Mouse (Mus musculus): ENCODE results near the gene Hoxa5. TPM values are rescaled to one million over a fixed set of nuclear protein-coding genes. Genes with fewer than 3 reads are reported as not detected.

The Hoxa5 gene
- total RNA-seq (2017), result 9.4 and 10.6 TPM in 2 replicates

DNA sequence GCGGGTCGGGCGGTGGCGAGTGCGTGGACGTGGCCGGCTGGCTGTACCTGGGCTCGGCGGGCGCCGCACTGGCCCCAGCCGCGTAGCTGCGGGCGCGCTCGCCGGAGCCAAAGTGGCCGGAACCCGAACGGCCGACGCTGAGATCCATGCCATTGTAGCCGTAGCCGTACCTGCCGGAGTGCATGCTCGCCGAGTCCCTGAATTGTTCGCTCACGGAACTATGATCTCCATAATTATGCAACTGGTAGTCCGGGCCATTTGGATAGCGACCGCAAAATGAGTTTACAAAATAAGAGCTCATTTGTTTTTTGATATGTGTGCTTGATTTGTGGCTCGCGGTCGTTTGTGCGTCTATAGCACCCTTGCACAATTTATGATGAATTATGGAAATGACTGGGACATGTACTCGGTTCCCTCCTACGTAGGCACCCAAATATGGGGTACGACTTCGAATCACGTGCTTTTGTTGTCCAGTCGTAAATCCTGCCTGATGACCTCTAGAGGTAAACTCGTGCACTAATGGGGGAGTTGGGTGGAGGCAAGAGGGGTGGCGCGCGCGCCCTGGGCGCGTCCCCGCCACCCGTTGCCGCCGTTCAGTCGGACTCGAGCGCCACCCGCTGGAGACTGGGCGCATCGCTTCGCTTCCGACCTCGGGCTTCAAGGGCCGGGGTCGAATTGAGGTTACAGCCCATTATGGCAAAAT, at the start of gene Hoxa5:
Gene Hoxa5, minus strand, starts transcription at position 538 of the 703 bp plus-strand sequence.
- ATAC-seq (replicated peaks in 1 of 2; ENCODE audit: insufficient read depth in 1 of 2, low FRiP score in 2 of 2, low TSS enrichment in 1 of 2, low read depth in 1 of 2, poor library complexity in 2 of 2, severe bottlenecking in 2 of 2), result peak in 1 of 2 experiments; percentile 18; a peak in 1 of 4 replicates

- ATAC-seq (replicated peaks in 1 of 2; ENCODE audit: insufficient read depth in 1 of 2, low FRiP score in 2 of 2, low TSS enrichment in 1 of 2, low read depth in 1 of 2, poor library complexity in 2 of 2, severe bottlenecking in 2 of 2), result no peak
Measured at GRCm38 (mm10) chr6:52253511-52254500, 49.4 kb upstream of the Hoxa5 start.

DNA sequence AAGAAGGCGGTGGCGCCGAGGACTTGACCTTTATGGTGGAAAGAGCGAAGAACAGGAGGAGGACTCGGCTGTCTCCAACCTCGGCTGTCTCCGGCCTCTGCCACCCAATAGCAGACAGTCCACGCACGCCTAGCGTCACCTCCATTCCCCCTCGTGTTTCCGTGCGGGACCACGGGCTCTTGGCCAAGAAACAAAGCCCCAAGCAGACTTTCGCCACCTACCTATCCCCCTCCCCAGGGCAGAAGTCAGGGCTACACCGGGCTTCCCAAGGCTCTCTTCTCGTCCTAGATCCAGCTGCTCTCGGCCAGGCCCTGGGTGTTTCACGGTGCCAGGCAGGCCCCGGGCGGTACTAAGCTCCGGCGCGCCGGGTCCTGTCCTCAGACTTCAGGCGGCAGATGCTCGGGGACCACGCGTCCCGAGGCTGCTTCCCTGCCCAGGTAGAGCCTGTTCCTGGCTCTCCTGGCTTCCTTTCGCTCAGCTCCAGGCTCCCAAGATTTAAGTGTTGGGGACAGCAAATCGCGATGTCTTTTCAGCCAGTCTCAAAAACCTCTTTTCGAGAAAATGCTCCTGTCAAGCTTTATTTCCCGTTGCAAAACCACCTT, 48.5 kb upstream of the Hoxa5 start:
- no peak for ATAC-seq (replicated peaks in 1 of 2; ENCODE audit: insufficient read depth in 1 of 2, low FRiP score in 2 of 2, low TSS enrichment in 1 of 2, low read depth in 1 of 2, poor library complexity in 2 of 2, severe bottlenecking in 2 of 2)

- ATAC-seq (replicated peaks in 1 of 2; ENCODE audit: insufficient read depth in 1 of 2, low FRiP score in 2 of 2, low TSS enrichment in 1 of 2, low read depth in 1 of 2, poor library complexity in 2 of 2, severe bottlenecking in 2 of 2), result no peak
Measured at GRCm38 (mm10) chr6:52252016-52252774, 47.8 kb upstream of the Hoxa5 start.

DNA sequence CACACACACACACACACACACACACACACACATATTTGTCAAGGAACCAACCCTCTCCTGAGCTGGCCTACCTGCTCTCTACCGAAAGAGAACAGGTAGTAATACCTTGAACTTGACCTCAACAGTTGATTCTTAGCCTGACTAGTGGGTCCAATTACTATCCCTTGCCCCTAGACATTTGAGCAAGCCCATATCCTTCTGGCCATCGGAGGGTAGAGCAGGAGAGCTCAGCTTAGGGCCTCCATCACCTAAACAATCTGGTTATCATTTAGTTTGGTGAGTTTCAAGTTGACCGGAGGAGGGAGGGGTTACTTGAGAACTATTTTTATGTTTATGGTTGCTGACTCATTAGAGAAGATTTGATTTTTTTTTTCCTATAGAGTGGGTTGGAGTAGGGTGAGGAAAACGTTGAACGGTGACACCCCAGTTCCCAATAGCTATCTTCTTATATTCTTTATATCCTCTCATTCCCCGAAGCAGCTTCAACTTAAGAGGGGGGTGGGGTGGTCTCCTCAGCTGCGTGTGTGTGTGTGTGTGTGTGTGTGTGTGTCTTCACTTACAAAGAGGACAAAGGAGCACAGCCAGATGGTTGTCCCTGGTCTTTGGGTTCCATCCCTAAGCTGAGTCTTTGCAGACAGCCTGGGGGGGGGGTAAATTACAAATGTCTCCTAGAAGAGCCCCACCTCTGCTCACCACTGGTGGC, 46.9 kb upstream of the Hoxa5 start:
- ATAC-seq (replicated peaks in 1 of 2; ENCODE audit: insufficient read depth in 1 of 2, low FRiP score in 2 of 2, low TSS enrichment in 1 of 2, low read depth in 1 of 2, poor library complexity in 2 of 2, severe bottlenecking in 2 of 2), result no peak

DNA sequence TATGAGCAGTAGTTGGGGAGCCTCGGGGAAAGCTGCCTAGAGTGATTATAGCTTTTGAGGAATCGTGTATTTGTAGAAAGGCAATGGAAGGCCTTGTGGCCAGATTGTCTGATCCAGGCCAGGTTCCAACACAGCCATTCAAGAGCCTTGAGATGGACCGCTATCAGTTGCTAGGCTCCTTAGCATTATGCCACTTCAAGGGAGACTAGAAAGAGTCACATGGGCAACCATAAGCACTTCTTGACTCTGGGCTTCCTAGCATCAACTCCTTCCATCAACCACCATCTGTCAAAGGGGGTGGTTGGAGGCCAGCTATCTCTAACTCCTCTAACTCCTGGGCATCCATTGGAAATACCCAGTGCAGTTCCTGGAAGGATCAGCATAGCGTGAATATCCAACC, 45.4 kb upstream of the Hoxa5 start:
- no peak for ATAC-seq (replicated peaks in 1 of 2; ENCODE audit: insufficient read depth in 1 of 2, low FRiP score in 2 of 2, low TSS enrichment in 1 of 2, low read depth in 1 of 2, poor library complexity in 2 of 2, severe bottlenecking in 2 of 2)

GRCm38 (mm10) chr6:52249415-52249738, 45.0 kb upstream of the Hoxa5 start:
- no peak for ATAC-seq (replicated peaks in 1 of 2; ENCODE audit: insufficient read depth in 1 of 2, low FRiP score in 2 of 2, low TSS enrichment in 1 of 2, low read depth in 1 of 2, poor library complexity in 2 of 2, severe bottlenecking in 2 of 2)

DNA sequence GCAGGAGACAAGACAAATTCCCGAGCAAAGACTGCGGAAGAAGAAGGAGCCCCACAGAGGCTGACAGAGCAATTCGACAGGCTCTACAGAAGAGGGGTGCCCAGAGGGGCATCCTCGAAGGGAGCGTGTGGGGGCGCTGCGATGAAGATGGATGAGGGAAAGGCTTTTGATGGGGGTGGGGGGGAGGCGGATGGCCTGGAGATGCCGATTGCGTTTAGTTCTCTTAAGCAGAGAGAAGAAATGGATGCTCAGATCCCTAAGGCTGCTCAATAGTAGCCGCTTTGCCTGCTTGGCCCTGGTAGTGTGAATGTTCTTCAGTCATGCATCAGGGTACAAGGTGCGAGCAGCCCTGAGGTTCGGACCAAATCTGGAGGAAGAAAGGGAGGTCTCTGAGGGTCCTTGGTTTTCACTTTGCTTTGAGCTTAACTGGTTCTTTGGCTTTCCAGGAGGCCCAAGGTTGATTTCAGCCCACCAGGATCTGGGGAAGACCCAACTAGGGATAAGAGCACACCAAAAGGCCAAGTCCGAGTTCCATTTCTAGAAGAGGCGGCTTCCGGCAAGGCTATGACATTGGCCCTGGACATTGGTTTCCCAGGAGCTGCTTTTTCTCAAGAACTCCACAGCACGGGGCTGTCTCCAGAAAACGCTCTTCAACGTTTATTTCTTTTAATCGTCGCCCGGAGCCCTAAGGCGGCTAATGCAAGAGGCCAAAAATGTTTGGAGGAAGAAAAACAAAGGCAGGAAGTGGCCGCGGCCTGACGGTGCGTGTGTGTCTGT, 44.4 kb upstream of the Hoxa5 start:
- ATAC-seq (replicated peaks in 1 of 2; ENCODE audit: insufficient read depth in 1 of 2, low FRiP score in 2 of 2, low TSS enrichment in 1 of 2, low read depth in 1 of 2, poor library complexity in 2 of 2, severe bottlenecking in 2 of 2), result no peak

DNA sequence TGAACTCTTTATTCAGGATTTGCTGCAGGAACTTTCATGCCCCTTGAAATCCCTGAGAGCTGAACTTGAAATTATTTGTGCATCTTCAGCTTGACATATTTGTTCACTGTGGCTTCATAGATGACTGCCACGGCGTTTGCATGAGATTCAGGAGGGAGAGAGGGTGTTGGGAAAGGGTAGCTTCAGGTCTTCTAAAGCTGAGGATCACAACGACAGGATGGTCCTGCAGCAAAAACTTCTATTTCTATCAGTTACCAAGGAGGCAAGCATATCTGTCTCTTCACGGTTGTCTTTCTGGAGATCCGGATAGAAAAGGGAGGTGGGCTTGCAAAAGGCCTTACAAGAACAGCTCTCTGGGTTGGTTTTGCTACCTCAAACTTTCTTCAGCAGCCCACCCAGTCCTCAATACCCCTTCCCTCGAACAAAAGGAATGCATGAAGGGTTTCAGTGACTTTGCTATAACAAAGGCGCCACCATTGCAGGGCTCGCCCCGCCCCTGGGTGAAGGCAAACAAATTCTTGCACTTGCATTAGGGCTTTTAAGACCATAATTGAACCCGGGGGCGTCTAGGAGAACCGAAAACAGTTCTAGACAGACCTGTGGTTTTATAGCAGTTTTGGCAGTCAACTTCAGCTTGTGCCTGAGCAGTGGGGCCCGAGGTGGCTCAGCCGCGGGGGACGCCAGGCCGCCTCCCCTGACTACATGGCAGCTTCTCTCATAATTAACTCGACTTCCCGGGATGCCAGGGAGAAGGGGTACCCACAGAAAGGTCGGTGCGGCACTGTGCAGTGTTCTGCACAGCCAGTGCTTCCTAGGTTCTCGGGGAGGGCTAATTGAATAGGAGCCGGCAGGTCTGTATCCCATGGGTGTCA, 43.6 kb upstream of the Hoxa5 start:
- ATAC-seq (replicated peaks in 1 of 2; ENCODE audit: insufficient read depth in 1 of 2, low FRiP score in 2 of 2, low TSS enrichment in 1 of 2, low read depth in 1 of 2, poor library complexity in 2 of 2, severe bottlenecking in 2 of 2), result no peak

DNA sequence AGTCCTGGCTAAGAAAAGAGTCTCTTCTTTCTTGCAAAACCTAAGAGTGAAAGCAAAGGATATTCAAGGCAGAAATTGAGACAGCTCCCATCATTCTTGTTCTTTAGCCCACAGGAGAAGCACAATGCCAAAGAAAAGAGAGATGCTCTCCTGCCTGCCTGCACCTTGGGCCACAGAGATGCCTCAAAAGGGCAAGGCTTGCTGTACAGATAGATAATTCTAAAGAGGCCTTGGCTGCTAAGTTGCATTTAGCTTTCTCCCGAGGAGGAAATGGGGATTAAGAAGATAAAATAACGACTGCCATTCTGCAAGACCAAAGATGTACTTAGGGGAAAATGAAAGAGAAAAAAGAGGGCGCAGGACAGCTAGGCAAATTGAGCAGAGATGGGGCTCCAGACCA, 42.5 kb upstream of the Hoxa5 start:
- ATAC-seq (replicated peaks in 1 of 2; ENCODE audit: insufficient read depth in 1 of 2, low FRiP score in 2 of 2, low TSS enrichment in 1 of 2, low read depth in 1 of 2, poor library complexity in 2 of 2, severe bottlenecking in 2 of 2), result no peak

DNA sequence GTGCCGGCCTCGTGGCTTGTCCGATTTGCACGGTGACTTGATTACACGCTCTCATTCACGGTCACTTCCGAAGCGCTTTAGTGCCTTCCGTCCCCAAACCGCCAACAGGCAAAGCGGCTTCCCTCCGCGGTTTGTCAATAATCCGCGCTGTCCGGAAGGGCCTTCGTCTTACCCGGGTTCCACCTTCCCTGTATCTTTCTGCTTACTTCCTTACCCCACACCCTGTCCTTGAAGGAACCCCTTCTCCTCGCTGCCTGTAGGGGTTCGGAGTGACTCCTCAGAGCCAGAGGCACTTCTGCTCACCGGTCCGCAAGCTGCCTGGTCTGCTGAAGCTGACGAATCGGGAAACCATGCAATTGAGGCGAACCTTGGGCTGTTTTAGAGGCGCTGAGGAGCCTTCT, 42.0 kb upstream of the Hoxa5 start:
- peak; percentile 62; a peak in 3 of 4 replicates for ATAC-seq (replicated peaks in 1 of 2; ENCODE audit: insufficient read depth in 1 of 2, low FRiP score in 2 of 2, low TSS enrichment in 1 of 2, low read depth in 1 of 2, poor library complexity in 2 of 2, severe bottlenecking in 2 of 2)

- no peak for ATAC-seq (replicated peaks in 1 of 2; ENCODE audit: insufficient read depth in 1 of 2, low FRiP score in 2 of 2, low TSS enrichment in 1 of 2, low read depth in 1 of 2, poor library complexity in 2 of 2, severe bottlenecking in 2 of 2)
Measured at GRCm38 (mm10) chr6:52245757-52246142, 41.4 kb upstream of the Hoxa5 start, which contains the start of gene Hoxa11. Hoxa11 (minus strand) TSS chr6:52245810.

DNA sequence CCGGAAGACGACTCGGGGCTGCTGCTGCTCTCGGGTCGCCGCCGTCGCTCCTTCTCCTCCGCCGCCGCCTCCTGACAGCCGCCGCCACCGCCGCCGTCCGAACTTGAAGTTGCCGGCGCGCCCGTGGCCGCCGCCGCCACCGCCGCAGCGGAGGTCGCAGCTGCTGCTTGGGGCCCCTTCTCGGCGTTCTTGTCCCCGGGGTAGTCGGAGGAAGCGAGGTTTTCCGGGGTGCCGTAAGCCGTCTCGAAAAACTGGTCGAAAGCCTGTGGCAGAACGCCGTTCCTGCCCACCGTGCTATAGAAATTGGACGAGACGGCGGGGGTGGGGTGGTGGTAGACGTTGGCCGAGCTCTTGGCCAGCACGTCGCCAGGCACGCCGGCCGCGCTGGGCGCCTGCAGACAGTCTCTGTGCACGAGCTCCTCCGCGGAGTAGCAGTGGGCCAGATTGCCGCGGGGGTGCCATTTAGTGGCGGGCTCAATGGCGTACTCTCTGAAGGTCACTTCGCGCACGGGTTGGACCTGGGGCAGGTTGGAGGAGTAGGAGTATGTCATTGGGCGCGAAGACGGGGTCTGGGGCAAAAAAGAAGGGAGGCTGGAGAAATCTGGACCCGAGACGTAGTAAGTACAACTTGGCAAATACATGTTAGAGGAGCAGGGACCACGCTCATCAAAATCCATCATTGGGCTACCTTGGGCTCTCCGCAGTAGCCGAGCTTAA, 40.8 kb upstream of the Hoxa5 start:
- ATAC-seq (replicated peaks in 1 of 2; ENCODE audit: insufficient read depth in 1 of 2, low FRiP score in 2 of 2, low TSS enrichment in 1 of 2, low read depth in 1 of 2, poor library complexity in 2 of 2, severe bottlenecking in 2 of 2), result no peak

DNA sequence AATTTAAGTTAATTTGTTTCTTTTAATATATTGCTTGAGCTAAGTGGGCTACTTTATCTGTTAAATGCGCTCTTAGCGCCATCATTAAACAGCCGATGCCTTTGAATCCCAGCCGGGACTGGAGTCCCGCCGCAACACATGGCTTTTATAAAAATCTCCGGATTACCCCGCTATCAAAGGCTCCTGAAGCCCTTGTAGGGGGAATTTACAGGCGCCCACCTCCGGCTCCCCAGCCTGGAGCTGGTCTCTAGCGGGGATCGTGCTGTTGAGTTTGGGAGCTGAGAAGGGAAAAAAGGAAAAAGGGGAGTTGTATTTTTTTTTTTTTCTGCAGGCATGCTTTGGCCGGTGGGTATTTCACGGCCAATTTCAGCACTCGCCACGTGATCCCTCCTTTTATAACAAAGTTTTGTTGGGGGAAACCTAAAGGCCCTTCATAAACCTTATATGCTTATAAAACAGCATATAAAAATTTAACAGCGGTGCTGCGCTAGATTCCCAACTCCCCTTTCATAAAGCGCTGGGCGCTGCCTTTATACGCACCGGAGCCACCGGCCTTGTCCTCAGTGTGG, 40.2 kb upstream of the Hoxa5 start:
- no peak for ATAC-seq (replicated peaks in 1 of 2; ENCODE audit: insufficient read depth in 1 of 2, low FRiP score in 2 of 2, low TSS enrichment in 1 of 2, low read depth in 1 of 2, poor library complexity in 2 of 2, severe bottlenecking in 2 of 2)

Measured in hematopoietic stem cell, adult 5-6 weeks (primary cell).